Mouse (Mus musculus) regulatory T cell (primary cell): ENCODE data around the gene Stk40.

ENCODE experiments used
- in situ Hi-C: fragments of 300-600 bp; cut with MboI, MseI; formaldehyde crosslinking; loops from one replicate; pipeline ENCODE4 v1.15.1; 2025; ENCODE audit warnings: high pct_unique_total_duplicates

The Stk40 gene

GRCm38 (mm10) chr4:126119051-126119450, 15.3 kb downstream of the Stk40 start:
- in situ Hi-C loops, result loop anchor here (10.0 kb wide), 1 partner anchor 766 kb away; no protein-coding TSS in a partner anchor

- in situ Hi-C loops, result loop anchor here (5.0 kb wide), 1 partner anchor 43 kb away; no protein-coding TSS in a partner anchor
Observed at GRCm38 (mm10) chr4:126120052-126120451, 16.3 kb downstream of the Stk40 start.

- in situ Hi-C loops, result loop anchor here (5.0 kb wide), 1 partner anchor 43 kb away; no protein-coding TSS in a partner anchor
Observed at GRCm38 (mm10) chr4:126120506-126120905, 16.7 kb downstream of the Stk40 start.

DNA sequence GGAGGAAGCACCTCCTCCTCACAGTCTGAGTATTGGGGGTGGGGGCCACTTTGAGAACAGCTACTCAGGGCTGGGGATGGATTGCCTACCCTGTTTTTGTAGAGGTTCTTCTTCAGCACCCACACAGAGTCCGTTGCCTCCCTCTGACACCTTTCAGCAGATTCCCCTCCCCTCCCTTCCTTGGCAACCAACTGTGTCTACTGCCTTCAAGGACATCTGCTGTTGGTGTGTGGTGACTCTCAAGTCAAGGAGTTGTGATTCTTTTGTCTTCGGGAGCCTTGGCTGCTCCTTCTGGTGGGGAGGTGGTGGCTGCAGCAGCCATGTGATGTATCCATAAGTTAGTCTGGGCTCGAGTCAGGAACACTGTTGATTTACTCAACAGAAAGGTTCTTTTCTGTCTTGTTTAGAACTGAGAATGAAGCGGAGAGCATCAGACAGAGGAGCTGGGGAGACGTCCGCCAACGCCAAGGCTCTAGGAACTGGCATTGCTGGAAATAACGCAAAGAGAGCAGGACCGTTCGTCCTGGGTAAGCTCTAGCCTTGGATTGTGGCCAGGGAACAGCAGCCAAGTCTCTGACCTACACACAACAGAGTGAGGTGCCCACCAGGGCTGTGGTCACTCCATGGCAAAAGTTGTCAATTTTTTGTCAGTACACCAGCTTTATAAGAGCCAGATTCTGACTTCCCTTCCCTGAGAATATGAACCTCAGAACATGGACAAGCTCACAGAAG, 19.7 kb downstream of the Stk40 start:
- in situ Hi-C loops, result loop anchor here (5.0 kb wide), 1 partner anchor 46 kb away; no protein-coding TSS in a partner anchor

DNA sequence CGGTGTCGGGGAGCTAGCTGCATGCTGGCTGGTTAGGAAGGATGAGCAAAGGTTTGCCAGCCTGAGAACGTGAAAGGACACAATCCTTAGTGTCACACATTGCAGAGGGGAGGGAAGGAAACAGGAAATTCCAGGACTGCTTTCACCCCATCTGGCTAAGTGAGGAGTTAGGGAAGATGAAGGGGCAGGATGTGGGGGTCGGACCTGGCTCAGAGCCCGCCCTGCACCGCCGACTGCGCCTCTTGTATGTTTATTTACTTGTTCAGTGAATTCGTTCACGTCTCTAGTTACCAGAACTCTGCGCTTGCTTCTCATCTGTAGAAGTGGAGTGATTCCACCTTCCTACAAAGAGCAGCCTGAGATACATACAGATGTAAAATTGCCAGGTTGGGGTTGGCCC, 26.7 kb downstream of the Stk40 start:
- in situ Hi-C loops, result no loop called here

GRCm38 (mm10) chr4:126131290-126132121, 27.7 kb downstream of the Stk40 start:
- in situ Hi-C loops, result no loop called here

GRCm38 (mm10) chr4:126132636-126133264, 29.0 kb downstream of the Stk40 start:
- in situ Hi-C loops, result no loop called here

DNA sequence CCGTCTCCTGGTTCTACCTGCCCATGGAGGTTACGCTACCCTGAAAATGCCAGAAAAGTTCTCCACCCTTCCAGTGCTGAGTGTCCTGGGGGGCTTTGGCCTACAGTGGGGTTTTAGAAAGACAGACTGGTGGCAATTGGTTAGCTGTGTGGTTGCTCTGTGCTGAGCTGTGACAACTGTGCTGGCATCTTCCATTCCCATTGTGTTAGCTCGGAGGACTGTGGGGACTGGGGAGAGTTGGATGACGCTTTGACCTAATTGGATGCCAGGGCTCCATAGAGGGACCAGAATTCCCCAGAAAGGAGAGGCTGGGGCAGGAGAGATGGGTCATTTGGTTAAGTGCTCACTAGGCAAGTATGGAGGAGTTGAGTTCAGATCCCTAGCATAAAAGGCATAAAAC, 30.5 kb downstream of the Stk40 start:
- in situ Hi-C loops, result no loop called here

GRCm38 (mm10) chr4:126134639-126135038, 30.9 kb downstream of the Stk40 start:
- in situ Hi-C loops, result no loop called here

- in situ Hi-C loops, result no loop called here
Observed at GRCm38 (mm10) chr4:126137773-126138172, 34.0 kb downstream of the Stk40 start.

- in situ Hi-C loops, result no loop called here
Observed at GRCm38 (mm10) chr4:126141021-126141420, 37.3 kb downstream of the Stk40 start.

GRCm38 (mm10) chr4:126145396-126145795, 41.6 kb downstream of the Stk40 start:
- in situ Hi-C loops, result no loop called here

GRCm38 (mm10) chr4:126146974-126147532, 43.3 kb downstream of the Stk40 start:
- in situ Hi-C loops, result no loop called here

DNA sequence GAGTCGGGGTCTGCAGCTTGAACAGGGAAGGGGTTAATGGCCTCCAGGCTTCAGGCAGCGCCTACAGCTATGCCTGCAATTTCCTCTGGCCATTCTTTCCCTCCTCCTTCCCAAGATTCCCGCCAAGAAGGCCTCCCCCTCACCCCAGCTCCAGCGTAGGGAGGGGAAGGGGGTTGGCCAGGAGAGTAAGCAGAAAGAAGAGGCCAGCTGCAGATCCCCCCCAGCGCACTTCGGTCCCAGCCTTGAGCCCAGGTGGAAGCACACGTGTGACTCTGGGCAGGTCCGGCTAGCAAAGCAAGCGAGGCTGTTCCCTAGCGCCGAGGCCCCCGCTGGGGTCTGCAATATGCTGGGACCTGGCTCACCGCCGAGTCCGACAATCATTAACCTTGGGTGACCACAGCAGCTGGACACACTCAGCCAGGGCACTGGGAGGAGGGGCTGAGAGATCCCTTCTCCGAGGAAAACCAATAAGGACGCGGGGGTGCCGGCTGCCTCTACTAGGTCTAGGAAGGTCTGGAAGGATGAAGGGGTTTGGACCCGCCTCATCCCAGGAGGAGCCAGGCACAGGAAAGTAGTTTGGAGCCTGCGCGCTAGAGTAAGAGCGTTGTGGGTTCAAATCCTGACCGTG, 43.9 kb downstream of the Stk40 start, which contains the start of gene Eva1b:
TSS of gene Eva1b (plus strand) at position 212 of the 628 bp plus-strand sequence.
- in situ Hi-C loops, result no loop called here

- in situ Hi-C loops, result no loop called here
Observed at GRCm38 (mm10) chr4:126148161-126148961, 44.6 kb downstream of the Stk40 start.

- in situ Hi-C loops, result no loop called here
Observed at GRCm38 (mm10) chr4:126149041-126149676, 45.4 kb downstream of the Stk40 start.

- in situ Hi-C loops, result loop anchor here (5.0 kb wide), 1 partner anchor 82 kb away; no protein-coding TSS in a partner anchor
Observed at GRCm38 (mm10) chr4:126149798-126150197, 46.0 kb downstream of the Stk40 start.

- in situ Hi-C loops, result loop anchor here (5.0 kb wide), 1 partner anchor 83 kb away; no protein-coding TSS in a partner anchor
Observed at GRCm38 (mm10) chr4:126150297-126150948, 46.7 kb downstream of the Stk40 start.

DNA sequence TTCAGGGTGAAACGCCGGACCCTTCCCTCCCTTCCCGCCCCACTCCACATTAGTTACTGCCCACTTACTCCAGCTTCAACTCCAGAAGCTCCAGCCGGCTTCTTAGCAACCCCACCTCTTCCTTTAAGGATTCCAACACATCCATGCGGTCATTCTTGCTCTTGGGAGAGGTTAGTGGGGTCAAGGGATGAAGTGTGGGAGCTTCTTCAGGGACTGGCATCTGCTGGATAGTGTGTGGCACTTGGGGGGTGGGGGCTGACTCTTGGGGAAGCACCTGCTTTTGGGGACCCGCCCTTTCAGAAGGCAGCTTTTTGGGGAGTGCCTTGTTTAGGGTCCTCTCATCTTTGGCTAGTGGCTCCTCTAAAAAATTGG, 47.2 kb downstream of the Stk40 start:
- in situ Hi-C loops, result loop anchor here (5.0 kb wide), 1 partner anchor 84 kb away; no protein-coding TSS in a partner anchor
